Mouse (Mus musculus): Measurements from ENCODE around the gene Zdhhc14.

- TF ChIP-seq EP300 (IDR thresholded peaks at IDR 0.05; ENCODE audit: low read depth) (no peak), CTCF (IDR thresholded peaks at IDR 0.05; ENCODE audit: low read depth) (no peak)
These were observed 248.7 kb downstream of the Zdhhc14 start for GRCm38 (mm10) chr17:5741061-5741460.
